Mouse (Mus musculus): ENCODE data around the gene Mcpt1.
"Not testable (repeated sequence)": the region's sequence is repeated elsewhere in the genome, so short reads cannot be mapped to it uniquely, and the experiment has no call there.

The Mcpt1 gene

DNA sequence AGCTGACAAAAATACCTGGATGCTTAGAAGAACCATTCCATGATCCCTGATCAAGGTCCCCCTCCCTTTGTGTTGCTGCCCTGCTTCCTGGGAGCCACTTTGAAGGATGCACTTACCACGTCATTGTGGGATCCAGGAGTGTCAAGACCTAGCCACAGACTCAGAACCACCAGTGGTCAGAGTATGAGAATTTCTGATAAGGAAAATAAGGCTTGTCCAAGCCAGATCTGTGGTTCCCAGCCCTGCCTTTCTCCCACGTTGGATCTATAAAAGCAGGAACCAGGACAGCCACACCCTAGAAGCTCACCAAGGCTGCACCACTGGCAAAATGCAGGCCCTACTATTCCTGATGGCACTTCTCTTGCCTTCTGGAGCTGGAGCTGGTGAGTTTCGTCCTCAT lies at the start of gene Mcpt1:
Gene Mcpt1 (plus strand): TSS at position 301 of the 400 bp plus-strand sequence.
- in situ Hi-C loops (cut with MboI, MseI) = loop anchor here (25.0 kb wide), 1 partner anchor 1055 kb away; the partner anchor contains the start of gene Myh6

DNA sequence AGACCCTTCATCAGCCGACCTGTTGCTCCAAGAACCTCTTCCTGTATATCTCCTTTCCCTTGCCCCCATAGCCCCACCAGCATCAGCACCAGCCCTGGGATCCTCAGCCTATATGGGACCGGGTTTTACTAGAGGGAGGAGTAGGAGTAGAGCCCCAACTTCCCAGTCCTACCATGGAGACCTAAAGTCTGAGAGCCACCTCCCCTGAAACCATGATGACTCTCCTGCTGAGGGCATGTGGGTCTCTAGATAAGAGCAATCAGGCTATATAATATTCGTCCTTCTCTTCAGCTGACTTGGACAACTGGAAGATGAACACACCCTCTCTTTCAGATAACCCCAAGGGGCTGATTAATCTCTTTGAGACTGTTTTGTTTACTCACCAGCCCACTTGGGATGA lies 30.3 kb upstream of the Mcpt1 start:
- in situ Hi-C loops (cut with MboI, MseI) = not testable (repeated sequence)

DNA sequence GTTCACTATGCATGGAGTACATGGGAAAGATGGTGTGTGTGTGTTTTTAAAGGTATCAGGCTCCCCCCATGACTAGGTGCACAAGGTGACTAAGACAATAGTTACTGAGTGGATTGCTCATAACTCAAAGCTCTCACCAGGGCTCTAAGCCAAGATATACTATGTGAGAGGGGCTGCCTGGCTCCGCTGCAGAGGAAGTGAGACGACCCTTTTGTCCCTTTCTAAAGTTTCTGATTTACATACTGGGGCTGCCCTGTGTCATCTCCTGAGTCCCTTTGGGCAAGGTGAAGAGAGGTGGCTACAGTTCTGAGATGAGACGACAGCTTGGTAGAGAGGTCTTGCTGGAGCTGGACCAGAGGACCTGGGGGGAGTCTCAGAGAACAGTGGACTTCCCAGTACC lies 4.6 kb upstream of the Mcpt1 start:
- in situ Hi-C loops (cut with MboI, MseI) = loop anchor here (25.0 kb wide), 1 partner anchor 1051 kb away; the partner anchor contains the start of gene Myh6

DNA sequence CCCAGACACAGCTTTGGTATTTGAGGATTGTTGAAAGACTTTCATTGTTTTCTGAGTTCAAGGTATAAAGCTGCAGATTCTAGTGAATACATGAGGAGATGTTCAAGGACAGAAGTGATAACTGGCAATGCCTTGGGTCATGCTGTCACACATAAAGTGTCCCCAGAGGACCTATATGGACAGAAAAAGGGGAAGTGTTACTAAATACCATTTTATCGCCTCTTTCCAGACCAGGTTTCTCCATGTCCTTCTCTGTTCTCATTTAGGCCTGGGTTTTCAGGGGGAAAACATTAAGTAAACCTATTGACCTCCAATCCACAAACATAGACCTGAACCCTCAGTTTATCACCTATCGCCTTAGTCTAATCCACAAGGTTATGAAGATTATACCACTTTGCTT lies 3.8 kb upstream of the Mcpt1 start:
- in situ Hi-C loops (cut with MboI, MseI) = loop anchor here (25.0 kb wide), 1 partner anchor 1052 kb away; the partner anchor contains the start of gene Myh6

DNA sequence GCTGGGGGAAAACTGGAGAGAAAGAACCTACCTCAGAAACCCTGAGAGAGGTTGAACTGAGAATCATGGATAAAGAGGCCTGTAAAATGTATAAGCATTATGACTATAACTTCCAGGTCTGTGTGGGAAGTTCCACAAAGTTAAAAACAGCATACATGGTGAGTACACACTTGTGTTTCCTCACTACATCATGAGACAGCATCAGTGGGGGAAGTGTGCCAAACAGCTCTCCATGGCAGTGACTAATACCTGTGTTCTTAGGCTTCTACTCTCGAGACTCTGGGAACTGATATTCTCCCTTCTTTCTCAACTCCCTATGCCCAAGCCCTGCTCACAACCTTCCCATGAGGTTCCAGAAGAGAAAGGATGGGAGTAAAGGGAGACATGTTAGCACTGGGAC lies 1.7 kb downstream of the Mcpt1 start:
- in situ Hi-C loops (cut with MboI, MseI) = loop anchor here (25.0 kb wide), 1 partner anchor 1057 kb away; the partner anchor contains the start of gene Myh6

DNA sequence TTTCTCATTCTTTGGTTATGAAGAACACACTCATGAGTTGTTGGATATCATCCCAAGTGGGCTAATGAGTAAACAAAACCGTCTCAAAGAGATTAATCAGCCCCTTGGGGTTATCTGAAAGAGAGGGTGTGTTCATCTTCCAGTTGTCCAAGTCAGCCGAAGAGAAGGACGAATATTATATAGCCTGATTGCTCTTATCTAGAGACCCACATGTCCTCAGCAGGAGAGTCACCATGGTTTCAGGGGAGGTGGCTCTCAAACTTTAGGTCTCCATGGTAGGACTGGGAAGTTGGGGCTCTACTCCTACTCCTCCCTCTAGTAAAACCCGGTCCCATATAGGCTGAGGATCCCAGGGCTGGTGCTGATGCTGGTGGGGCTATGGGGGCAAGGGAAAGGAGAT lies 3.5 kb downstream of the Mcpt1 start:
- in situ Hi-C loops (cut with MboI, MseI) = loop anchor here (25.0 kb wide), 1 partner anchor 1059 kb away; the partner anchor contains the start of gene Myh6

DNA sequence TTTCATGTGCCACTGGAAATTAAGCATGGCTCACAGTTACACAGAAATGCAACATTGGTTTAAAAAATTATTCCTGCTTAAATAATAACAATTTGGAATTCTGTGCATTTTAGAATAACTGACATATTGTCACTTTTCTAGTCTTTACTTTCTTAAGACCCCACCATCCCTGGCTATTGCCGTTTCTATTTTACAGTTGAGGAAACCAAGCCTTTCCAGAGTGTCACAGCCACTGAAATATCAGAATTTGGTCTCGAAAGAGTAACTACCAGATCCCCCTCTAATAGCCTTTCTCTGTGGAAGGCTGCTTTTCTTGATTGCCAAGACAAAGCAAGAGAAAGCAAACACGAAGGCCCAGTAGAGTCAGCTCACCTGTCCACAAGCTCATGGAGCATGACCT lies 12.6 kb downstream of the Mcpt1 start, which contains the start of gene Mcpt9:
Gene Mcpt9 (minus strand): TSS at position 101 of the 400 bp plus-strand sequence.
- in situ Hi-C loops (cut with MboI, MseI) = not testable (repeated sequence)

DNA sequence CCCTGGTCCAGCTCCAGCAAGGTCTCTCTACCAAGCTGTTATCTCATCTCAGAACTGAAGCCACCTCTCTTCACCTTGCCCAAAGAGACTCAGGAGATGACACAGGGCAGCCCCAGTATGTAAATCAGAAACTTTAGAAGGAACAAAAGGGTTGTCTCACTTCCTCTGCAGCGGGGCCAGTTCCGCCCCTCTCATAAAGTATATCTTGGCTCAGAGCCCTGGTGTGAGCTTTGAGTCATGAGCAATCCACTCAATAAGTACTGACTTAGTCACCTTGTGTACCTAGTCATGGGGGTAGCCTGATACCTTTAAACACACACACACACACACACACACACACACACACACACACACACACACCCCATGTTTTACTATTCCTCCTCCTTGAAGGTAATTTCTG lies 16.7 kb downstream of the Mcpt1 start:
- in situ Hi-C loops (cut with MboI, MseI) = no loop called here

DNA sequence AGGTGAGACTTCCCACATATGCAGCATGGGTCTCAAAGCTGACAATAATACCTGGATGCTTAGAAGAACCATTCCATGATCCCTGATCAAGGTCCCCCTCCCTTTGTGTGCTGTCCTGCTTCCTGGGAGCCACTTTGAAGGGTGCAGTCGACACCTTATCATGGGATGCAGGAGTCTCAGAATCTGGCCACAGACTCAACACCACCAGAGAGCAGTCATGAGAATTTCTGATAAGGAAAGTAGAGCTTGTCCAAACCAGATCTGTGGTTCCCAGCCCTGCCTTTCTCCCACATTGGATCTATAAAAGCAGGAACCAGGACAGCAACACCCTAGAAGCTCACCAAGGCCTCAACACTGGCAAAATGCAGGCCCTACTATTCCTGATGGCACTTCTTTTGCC lies 24.0 kb downstream of the Mcpt1 start, which contains the start of gene Mcpt2:
Gene Mcpt2 (plus strand): TSS at position 250 of the 400 bp plus-strand sequence.
- in situ Hi-C loops (cut with MboI, MseI) = not testable (repeated sequence)

DNA sequence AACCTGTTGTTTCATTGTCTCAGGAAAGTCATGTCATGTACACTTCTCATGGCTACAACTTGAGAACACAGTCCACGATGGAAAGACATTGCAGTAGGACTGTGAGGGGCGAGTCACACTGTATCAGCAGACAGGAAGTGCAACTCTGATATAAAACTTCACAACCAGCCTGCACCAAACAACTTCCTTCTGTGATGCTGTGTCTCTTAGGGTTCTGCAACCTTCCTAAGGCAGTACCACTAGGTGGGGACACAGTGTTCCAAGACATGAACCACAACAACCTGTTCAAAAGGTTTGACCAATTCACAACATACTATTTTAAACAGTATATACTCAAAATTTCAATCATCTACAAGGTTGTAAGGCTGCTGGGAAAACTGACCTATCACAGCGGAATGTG lies 37.6 kb downstream of the Mcpt1 start:
- in situ Hi-C loops (cut with MboI, MseI) = no loop called here

DNA sequence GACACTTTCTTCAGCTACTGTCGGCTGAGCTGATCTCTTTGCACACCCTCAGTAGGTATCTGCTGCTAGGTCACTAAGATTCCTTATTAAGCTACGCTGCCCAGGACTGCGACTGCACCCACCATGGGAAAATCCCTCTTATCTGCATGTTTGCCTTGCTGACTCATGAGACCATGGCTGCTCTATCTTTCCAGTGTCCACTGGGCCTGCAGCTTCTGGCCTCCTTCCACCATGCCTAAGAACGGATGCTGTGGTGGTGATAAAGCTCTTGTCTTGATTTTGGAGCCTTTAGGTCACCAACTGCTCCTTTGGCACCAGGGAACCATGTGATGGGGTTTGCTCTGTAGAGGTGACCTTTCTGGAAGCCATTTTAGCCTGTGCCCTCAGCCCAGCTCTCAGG lies 40.0 kb downstream of the Mcpt1 start:
- in situ Hi-C loops (cut with MboI, MseI) = no loop called here

DNA sequence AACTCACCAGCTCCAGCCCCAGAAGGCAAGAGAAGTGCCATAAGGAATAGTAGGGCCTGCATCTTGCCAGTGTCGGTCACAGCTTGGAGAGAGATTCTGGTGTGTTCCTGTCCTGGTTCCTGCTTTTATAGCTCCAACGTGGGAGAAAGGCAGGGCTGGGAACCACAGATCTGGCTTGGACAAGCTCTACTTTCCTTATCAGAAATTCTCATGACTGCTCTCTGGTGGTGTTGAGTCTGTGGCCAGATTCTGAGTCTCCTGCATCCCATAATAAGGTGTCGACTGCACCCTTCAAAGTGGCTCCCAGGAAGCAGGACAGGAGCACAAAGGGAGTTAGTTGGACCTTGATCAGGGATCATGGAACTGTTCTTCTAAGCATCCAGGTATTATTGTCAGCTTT lies 44.4 kb downstream of the Mcpt1 start, which contains the start of gene Mcpt4:
Gene Mcpt4 (minus strand): TSS at position 101 of the 400 bp plus-strand sequence.
- in situ Hi-C loops (cut with MboI, MseI) = not testable (repeated sequence)

Measured in regulatory T cell (primary cell).